Mouse (Mus musculus): ENCODE measurements around the gene Sgcd.

Gene Sgcd

DNA sequence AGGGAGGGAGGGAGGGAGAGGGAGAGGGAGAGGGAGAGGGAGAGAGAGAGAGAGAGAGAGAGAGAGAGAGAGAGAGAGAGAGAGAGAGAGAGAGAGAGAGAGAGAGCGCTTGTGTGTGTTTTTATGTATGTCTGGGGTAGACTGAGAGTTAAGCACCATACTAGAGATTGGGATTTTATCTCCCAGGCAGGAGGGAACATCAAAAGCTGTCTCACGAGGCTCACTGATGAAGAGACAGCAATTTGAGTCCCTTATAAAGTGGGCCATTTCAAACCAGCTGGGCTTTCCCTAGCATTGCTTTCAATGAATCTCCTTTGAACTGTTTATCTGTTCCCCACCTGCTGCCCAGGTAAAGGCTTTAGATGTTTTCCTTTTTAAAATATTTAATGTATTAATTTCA, 973.1 kb downstream of the Sgcd start:
- no peak for DNase-seq (ENCODE audit: low spot score in 2 of 2)

DNA sequence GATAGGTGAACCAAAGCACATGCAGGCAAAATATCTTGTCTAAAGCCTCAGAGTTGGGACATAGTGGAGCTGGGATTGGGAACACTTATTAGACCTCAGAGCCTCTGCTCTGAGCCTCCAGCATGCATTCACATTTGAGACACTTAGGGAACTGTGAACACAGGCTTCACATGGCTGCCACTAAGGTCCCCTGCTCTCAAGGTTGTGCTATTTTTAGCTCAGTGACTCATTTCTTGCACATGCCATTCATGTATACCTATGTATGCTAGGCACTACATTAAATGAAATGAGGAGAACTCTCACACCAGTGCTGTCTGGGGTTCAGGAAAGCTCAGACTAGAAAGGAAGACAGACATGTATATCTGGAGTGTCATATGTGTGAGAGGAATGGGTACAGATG, 974.5 kb downstream of the Sgcd start:
- no peak for DNase-seq (ENCODE audit: low spot score in 2 of 2)

- DNase-seq (ENCODE audit: low spot score in 2 of 2): no peak
Measured at GRCm38 (mm10) chr11:47010166-47010565, 978.6 kb downstream of the Sgcd start.

DNA sequence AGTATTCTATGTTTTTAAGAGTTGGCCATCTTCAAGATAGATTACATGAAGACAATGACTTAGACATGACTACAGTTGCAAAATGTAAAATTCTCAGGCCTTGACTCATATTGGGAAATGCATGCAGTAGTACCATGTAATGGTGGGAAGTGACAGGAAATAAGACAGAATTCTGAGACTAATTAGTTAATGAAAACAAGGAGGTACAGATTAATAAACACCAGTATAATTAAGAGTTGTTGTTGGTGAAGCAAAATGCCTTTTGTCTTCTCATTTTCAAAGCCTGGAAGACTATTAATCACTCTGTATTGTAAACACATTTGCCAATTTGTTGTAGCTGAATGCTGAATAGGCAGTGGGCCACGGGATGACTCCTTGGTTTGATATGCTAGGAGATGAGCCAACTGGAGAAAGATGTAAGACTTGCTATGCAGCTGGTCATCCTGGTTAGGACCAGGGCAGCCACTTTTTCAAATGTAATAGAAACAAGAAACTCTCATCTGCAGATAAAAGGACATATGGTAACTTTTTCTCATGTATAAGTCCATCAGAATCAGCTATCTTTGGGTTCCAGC, 983.4 kb downstream of the Sgcd start:
- no peak for DNase-seq (ENCODE audit: low spot score in 2 of 2)

DNA sequence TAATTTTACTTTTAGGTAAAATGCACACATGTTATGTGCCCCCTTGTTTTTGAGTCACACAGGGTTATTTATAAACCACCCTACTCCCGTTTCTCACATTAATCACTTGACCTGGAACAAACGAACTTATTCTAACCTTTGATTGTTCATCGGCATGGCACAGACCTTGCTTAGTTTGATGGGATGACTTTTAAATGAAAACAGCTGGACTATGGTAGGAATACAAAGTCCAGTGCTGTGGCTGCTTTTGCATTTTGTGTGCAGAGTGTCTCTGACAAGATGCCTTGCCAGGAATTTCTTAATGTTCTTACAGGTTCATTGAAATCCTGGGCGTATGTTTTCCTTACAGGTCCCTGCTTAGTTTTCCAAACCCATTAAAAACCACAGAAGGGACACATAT, 1049.5 kb downstream of the Sgcd start:
- DNase-seq (ENCODE audit: low spot score in 2 of 2): no peak

- no peak for DNase-seq (ENCODE audit: low spot score in 2 of 2)
Measured at GRCm38 (mm10) chr11:46924946-46925345, 1063.8 kb downstream of the Sgcd start.

- no peak for DNase-seq (ENCODE audit: low spot score in 2 of 2)
Measured at GRCm38 (mm10) chr11:46920244-46920643, 1068.5 kb downstream of the Sgcd start.

DNA sequence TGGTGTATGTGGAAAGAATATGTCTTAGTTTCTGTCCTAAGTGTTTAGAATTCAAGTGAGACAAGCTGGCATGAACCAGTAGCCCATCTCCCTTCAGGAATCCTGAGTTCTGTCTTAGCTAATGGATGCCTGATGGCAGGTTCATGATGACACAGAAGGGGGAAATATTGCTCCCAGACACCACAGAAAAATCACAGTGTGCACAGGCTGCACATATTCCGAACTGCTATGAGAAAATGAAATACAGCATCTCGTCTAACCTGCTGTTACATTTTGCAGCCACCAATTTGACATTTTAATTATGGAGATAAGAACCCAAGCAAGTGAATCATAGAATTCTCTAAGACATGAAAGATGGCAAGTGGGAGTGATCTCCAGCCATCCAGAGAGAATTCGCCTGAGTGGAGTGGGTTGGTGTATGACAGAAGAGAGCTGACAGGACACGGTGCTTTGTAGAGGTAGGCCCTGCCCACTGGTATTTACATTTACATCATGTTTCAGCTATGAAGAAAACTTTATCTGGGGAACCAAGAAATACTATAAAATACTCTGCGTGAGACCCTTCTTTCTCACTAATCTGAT, 1076.0 kb downstream of the Sgcd start:
- DNase-seq (ENCODE audit: low spot score in 2 of 2): no peak

DNA sequence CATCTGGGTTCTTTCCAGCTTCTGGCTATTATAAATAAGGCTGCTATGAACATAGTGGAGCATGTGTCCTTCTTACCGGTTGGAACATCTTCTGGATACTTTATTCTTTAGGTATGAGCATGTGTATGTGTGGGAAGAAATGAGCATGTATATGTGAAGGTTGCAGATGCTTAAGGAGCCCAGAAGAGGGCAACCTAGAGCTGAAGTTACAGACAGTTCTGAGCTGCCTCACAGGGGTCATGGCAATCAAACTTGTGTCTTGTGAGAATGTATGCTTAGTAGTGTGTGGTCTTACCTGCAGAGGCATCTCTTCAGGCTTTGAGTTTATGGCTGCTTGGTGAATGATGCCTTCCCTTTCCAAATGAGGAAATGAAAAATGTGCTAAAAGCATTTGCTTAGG, 1084.5 kb downstream of the Sgcd start:
- DNase-seq (ENCODE audit: low spot score in 2 of 2): peak in 1 of 2 experiments; percentile 4

DNA sequence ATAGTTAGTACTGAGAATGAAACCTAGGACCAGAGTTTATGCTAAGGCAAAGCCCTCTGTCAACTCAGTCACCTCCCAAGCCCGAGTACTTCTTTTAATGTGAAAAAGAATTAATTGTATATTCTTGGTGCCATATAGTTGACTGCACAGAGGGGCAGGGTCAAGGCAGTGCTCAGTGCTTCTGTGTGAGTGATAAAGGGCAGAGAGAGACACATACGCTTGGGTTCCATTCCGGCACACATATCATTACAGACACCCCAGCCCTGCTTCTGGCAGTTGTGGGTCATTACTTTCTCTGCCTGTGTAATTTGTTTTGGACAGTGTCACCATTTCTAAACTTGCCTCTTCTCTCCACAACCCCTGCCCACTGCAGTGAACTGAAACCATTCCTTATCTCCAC, 1099.7 kb downstream of the Sgcd start:
- no peak for DNase-seq (ENCODE audit: low spot score in 2 of 2)

GRCm38 (mm10) chr11:46882456-46882855, 1106.3 kb downstream of the Sgcd start:
- no peak for DNase-seq (ENCODE audit: low spot score in 2 of 2)

DNA sequence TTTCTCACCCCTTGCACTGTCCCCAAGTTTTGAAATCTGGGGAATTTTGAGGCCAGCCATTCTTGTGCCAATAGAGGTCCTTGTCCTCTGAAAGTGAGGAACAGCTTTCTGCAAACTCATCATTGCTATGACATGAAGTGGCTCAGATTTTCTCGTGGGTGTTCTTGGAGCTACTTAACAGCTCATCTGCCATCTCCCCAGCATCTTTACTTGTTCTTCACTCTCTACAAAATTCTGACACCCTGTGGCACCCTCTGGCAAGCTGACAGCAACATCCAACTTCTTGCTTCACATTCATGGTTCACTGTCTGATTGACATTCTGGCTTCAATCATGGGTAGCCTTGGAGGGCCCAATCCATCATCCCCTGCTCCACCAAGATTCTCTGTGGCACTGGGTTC, 1113.0 kb downstream of the Sgcd start:
- no peak for DNase-seq (ENCODE audit: low spot score in 2 of 2)

GRCm38 (mm10) chr11:46868594-46868993, 1120.2 kb downstream of the Sgcd start:
- no peak for DNase-seq (ENCODE audit: low spot score in 2 of 2)

DNA sequence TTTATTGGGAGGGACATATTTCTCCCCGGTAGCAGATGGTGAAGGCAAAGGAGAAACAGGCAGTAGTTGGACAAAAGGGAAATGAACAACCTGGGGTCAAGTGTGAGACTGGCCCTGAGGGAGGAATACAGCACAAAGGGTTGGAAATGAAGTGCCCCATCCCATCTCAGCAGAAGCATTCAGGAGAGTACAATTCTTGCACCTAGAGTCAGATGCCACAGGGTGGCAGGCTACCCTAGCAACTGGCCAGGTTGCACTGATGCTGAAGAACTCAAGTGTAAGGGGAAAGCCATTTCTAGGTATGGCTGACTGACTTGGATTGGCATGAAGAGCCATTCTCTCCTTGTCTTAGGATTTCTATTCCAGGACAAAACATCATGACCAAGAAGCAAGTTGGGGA, 1124.0 kb downstream of the Sgcd start:
- no peak for DNase-seq (ENCODE audit: low spot score in 2 of 2)

DNA sequence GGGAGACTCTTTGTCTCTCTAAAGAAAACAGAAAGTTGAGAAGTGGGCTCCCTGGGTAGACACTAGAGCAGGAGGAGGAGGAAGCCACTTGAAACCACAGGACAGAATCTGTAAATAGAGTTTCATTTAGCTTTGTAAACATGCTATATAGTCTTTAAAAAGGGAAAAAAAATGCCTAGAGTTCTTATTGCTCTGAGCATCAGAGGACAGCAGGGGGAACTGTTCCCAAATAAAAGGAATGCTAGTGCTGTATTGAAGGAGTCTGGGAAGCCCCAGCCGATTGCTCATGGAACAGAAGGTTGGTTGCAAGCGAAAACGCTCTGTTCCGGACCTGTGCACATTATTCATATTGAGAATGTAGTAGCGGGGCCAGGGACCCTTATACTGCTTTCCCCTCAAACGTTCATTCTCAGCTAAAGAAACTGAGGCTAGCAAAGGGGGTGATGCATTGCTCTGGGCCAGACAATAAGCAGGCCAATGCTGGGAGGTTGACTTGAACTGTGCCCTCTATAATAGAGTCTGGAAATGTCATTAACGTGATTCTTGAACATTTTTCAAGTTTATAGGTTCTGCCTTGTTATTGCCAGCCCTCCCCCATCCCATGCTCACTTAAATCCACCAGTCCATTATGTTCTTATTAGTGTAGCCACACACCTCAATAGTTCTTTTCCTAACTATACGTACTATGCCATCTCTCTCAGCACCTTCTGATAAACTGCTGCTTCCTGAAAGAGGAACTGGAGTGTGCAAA, 1140.4 kb downstream of the Sgcd start:
- DNase-seq (ENCODE audit: low spot score in 2 of 2): no peak

- DNase-seq (ENCODE audit: low spot score in 2 of 2): no peak
Measured at GRCm38 (mm10) chr11:46847827-46848220, 1140.9 kb downstream of the Sgcd start.

DNA sequence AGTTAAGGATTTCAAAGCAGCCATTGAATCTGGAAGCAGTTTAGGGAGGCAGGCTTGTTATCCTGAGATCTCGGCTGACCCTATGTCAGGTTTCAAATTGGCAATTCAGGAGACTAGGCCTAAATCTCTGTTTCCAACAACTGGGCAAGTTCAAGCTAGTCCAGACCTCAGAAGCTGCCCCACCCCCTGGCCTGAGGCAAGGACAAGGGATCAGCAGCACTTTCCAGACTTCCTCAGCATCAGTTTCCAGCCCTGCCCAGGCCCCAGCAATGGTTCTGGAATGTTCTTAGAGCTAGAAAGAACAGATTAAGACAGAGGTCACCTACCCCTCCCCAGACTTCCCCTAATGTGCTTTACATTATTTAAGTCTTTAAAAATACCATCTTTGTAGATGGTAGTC, 1142.1 kb downstream of the Sgcd start:
- DNase-seq (ENCODE audit: low spot score in 2 of 2): no peak

All from thymus, postnatal 10 days (tissue).